Mouse (Mus musculus): Measurements from ENCODE around the gene Il5ra. TPM values are rescaled to one million over a fixed set of nuclear protein-coding genes. Genes with fewer than 3 reads are reported as not detected.

The Il5ra gene
- polyA plus RNA-seq, 1 experiment from 2014 or later, result not detected

DNA sequence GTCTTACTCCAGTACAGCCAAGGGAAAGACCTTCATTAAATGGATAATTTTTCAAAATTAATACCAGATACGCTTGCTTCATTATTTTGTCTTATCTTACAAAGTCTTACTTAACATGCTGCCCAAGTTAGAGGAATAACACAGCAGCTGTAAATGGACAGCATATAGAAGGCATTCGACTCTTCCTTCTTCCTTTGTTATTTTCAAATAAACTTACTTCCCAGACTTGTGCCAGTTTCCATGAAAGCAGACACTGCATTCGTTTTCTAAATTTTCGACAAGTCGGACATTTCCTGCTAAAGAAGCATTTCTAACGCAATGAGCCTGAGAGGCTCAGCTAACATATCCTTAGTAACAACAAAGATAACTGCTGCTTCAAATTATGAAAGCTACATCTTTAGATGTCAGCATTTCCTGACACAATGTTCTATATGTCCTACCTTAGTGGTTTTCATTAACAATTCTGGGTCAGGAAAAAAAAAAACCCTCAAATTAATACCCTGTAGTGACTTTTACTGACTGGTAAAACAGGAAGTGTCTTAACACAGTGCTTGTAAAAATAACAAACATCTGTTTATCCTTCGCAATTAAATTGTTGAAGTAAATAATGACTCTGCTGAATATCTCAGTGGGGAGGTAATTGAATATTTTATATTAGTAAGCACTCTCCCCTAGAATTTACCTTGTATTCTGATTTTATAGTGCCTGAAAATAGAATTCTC lies 3.0 kb downstream of the Il5ra start:
- Histone ChIP-seq H3K4me3 (ENCODE audit: low read length) (no peak overlapping the region), H3K27me3 (replicated peaks; ENCODE audit: control insufficient read depth, insufficient read depth, low read length) (no peaks in the 10 kb centered on the region), H3K4me2 (ENCODE audit: low read depth, low read length) (no peak overlapping the region), H3K27ac (ENCODE audit: low read length) (no peak overlapping the region), H3K36me3 (ENCODE audit: control insufficient read depth, insufficient read depth, low read length) (no peaks in the 10 kb centered on the region), H3K9me3 (ENCODE audit: control insufficient read depth, low read length) (no peaks in the 10 kb centered on the region), H3K9ac (ENCODE audit: low read depth, low read length) (no peak overlapping the region), H3K4me1 (ENCODE audit: control insufficient read depth, insufficient read depth, low read length) (no peaks in the 10 kb centered on the region)
- WGBS, result 71% methylated on average over 7 of the region's 7 CpGs
- no peak for ATAC-seq

DNA sequence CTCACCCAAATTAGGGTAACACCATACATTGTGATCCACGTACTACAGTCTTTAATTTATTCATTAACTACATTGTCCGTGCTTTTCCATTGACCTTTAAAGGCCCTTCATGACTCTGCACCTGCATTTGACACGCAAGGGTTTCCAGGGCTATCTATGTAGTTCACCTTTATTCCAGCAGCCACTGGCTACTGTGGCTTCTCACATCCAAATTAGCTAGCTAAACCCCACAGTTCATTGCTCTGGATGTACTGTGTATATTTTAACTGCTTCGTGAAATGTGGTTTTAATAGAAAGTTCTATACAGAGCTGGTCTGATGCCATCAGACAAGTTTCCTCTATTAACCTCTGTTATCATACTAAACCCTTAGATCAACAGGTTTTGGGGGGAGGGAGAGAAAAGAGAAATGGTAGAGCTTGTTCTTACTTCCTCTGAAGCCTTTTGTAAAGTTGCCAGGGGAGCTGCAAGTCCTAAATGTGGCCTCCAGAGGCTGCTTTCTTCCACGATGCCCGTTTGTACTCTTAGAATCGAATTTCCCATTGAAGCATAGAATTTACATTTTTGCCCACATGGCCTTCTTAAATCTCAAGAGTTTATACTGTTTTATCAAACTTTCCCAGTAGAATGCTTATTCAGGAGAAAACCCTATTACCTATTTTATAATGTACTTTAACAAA lies 5.1 kb downstream of the Il5ra start:
- no peaks in the 10 kb centered on the region for H3K27me3 ChIP-seq (replicated peaks; ENCODE audit: control insufficient read depth, insufficient read depth, low read length)
- no peak overlapping the region for H3K27ac ChIP-seq (ENCODE audit: low read length)
- H3K36me3 ChIP-seq (ENCODE audit: control insufficient read depth, insufficient read depth, low read length), result no peaks in the 10 kb centered on the region
- WGBS, result 77% methylated on average over 7 of the region's 7 CpGs
- no peak overlapping the region for H3K4me3 ChIP-seq (ENCODE audit: low read length)
- no peak overlapping the region for H3K4me2 ChIP-seq (ENCODE audit: low read depth, low read length)
- ATAC-seq, result no peak
- H3K9me3 ChIP-seq (ENCODE audit: control insufficient read depth, low read length), result no peaks in the 10 kb centered on the region
- no peaks in the 10 kb centered on the region for H3K4me1 ChIP-seq (ENCODE audit: control insufficient read depth, insufficient read depth, low read length)
- H3K9ac ChIP-seq (ENCODE audit: low read depth, low read length), result no peak overlapping the region

DNA sequence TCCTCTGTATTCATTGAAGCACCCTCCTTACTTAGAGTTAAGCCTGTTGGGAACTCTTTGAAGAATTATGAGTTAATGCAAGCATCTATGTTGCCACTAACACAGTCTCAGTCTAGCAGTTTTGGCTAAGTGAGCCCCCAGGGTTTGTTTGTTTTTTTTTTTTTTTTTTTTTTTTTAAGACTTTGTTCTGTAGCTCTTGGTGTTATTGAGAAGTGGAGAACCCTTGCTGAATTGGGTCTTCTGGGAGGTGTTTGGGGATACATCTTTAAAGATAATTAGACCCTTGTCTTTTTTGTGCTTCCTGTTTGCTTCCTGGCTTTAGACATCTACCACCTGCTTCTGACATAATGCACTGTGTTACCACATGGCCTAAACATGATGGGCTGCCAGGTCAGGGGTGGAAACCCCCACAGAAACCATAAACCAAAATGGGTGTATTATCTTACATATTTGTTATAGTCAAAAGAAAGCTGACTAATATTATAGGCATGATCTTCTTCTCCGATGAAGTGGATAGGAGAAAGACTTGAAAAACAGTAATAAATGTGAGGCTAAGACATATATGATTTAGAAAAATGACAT lies 8.5 kb downstream of the Il5ra start:
- Histone ChIP-seq H3K9me3 (ENCODE audit: control insufficient read depth, low read length) (no peaks in the 10 kb centered on the region), H3K4me1 (ENCODE audit: control insufficient read depth, insufficient read depth, low read length) (no peaks in the 10 kb centered on the region), H3K4me3 (ENCODE audit: low read length) (no peak overlapping the region), H3K27ac (ENCODE audit: low read length) (no peak overlapping the region), H3K36me3 (ENCODE audit: control insufficient read depth, insufficient read depth, low read length) (no peaks in the 10 kb centered on the region), H3K9ac (ENCODE audit: low read depth, low read length) (no peak overlapping the region), H3K27me3 (replicated peaks; ENCODE audit: control insufficient read depth, insufficient read depth, low read length) (no peaks in the 10 kb centered on the region), H3K4me2 (ENCODE audit: low read depth, low read length) (no peak overlapping the region)
- WGBS, result 92% methylated on average over 1 of the region's 1 CpGs
- ATAC-seq, result no peak

DNA sequence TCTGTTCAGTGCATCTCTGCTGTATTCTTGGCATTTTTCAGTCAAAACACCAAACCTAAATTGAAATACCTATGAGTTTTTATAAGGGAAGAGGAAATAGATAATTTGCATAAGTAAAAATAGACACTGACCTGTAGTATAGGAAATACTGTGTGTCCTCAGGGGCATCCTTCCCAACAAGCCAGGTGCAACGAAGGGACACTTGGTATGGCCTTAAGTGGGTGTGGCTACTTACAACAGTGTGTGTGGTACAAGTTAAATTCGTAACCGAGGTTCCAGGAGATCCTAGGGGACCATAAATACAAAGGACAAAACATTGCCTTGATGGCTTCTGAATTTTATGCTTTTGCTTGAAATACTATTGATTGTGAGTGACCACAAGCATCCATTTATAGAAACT lies 10.6 kb downstream of the Il5ra start:
- Histone ChIP-seq H3K27ac (ENCODE audit: low read length) (no peak overlapping the region), H3K9me3 (ENCODE audit: control insufficient read depth, low read length) (no peaks in the 10 kb centered on the region), H3K4me1 (ENCODE audit: control insufficient read depth, insufficient read depth, low read length) (no peaks in the 10 kb centered on the region), H3K4me3 (ENCODE audit: low read length) (no peak overlapping the region), H3K36me3 (ENCODE audit: control insufficient read depth, insufficient read depth, low read length) (no peaks in the 10 kb centered on the region), H3K27me3 (replicated peaks; ENCODE audit: control insufficient read depth, insufficient read depth, low read length) (no peaks in the 10 kb centered on the region), H3K4me2 (ENCODE audit: low read depth, low read length) (no peak overlapping the region), H3K9ac (ENCODE audit: low read depth, low read length) (no peak overlapping the region)
- no peak for ATAC-seq
- WGBS, result 80% methylated on average over 3 of the region's 3 CpGs

DNA sequence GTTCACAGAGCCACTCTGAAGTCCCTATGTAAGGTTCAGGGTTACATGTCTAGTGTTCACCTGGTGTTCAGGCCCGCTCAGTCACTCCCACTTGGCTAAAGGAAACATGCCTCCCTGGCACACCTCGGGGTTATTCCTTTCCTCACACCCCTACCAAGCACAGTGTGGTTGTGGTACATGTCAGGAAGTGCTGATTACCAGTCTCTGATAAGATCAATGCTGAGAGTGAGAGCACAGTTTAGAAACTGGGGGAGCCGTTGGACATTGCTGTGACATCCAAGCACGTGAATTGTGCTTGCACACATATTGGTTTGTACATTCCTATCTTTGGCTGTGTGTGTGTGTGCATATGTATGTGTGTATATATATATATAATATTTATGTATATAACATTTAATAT lies 16.3 kb downstream of the Il5ra start:
- no peaks in the 10 kb centered on the region for H3K4me1 ChIP-seq (ENCODE audit: control insufficient read depth, insufficient read depth, low read length)
- no peak overlapping the region for H3K4me2 ChIP-seq (ENCODE audit: low read depth, low read length)
- no peak for ATAC-seq
- no peak overlapping the region for H3K27ac ChIP-seq (ENCODE audit: low read length)
- no peak overlapping the region for H3K9ac ChIP-seq (ENCODE audit: low read depth, low read length)
- H3K27me3 ChIP-seq (replicated peaks; ENCODE audit: control insufficient read depth, insufficient read depth, low read length), result no peaks in the 10 kb centered on the region
- WGBS, result 73% methylated on average over 4 of the region's 4 CpGs
- no peak overlapping the region for H3K4me3 ChIP-seq (ENCODE audit: low read length)
- no peaks in the 10 kb centered on the region for H3K36me3 ChIP-seq (ENCODE audit: control insufficient read depth, insufficient read depth, low read length)
- no peaks in the 10 kb centered on the region for H3K9me3 ChIP-seq (ENCODE audit: control insufficient read depth, low read length)

DNA sequence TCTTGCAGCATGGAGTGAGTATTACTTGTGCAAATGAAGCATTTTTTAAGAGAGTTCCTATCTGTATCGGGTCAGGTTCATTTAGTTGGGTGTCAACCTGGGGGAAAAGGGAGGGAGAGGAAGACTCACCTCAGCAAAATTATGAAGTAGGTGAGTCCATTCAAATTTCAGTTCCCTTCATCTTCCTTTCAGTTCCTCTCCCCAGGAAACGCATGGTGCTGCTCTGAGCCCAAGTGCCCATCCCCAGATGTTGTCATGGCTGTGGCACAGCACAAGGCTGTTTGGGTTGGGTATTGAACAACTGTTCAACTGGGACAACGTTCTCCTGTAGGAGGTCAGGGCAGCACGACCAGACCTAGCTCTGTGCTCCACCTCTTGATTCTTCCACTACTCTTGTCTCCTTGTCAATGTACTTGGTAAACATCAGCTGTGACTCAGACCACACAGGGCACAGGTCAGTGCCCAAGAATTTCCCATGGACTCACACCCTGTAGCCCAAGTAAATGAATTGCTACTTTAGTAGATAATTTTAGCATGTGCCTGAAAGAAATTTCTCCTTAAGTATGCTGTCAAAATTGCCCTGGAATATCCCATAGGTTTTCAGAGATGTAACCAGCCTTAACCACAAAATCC lies 19.0 kb downstream of the Il5ra start:
- Histone ChIP-seq H3K9me3 (ENCODE audit: control insufficient read depth, low read length) (no peaks in the 10 kb centered on the region), H3K4me3 (ENCODE audit: low read length) (no peak overlapping the region), H3K36me3 (ENCODE audit: control insufficient read depth, insufficient read depth, low read length) (no peaks in the 10 kb centered on the region), H3K4me1 (ENCODE audit: control insufficient read depth, insufficient read depth, low read length) (no peaks in the 10 kb centered on the region), H3K9ac (ENCODE audit: low read depth, low read length) (no peak overlapping the region), H3K4me2 (ENCODE audit: low read depth, low read length) (no peak overlapping the region), H3K27me3 (replicated peaks; ENCODE audit: control insufficient read depth, insufficient read depth, low read length) (no peaks in the 10 kb centered on the region), H3K27ac (ENCODE audit: low read length) (no peak overlapping the region)
- 74% methylated on average over 4 of the region's 4 CpGs for WGBS
- ATAC-seq, result no peak

DNA sequence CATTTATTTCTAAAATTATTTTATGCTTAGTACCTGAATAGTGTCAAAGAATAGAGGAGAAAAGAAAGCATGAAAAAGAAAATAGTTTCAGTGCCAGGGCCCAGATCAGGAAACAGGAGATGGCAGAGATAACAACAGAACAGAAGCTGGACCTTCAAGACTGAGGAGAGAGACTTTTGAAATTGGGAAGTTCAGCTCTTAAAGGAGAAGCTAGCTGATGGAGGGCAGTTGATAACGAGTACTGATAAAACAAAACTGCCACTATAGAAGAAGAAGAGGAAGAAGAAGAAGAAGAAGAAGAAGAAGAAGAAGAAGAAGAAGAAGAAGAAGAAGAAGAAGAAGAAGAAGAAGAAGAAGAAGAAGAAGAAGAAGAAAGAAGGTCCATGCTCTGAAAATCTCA lies 21.1 kb downstream of the Il5ra start:
- no peaks in the 10 kb centered on the region for H3K9me3 ChIP-seq (ENCODE audit: control insufficient read depth, low read length)
- H3K9ac ChIP-seq (ENCODE audit: low read depth, low read length), result no peak overlapping the region
- H3K4me1 ChIP-seq (ENCODE audit: control insufficient read depth, insufficient read depth, low read length), result no peaks in the 10 kb centered on the region
- H3K4me2 ChIP-seq (ENCODE audit: low read depth, low read length), result no peak overlapping the region
- no peaks in the 10 kb centered on the region for H3K27me3 ChIP-seq (replicated peaks; ENCODE audit: control insufficient read depth, insufficient read depth, low read length)
- no peaks in the 10 kb centered on the region for H3K36me3 ChIP-seq (ENCODE audit: control insufficient read depth, insufficient read depth, low read length)
- no peak overlapping the region for H3K4me3 ChIP-seq (ENCODE audit: low read length)
- ATAC-seq, result no peak
- 74% methylated on average over 1 of the region's 1 CpGs for WGBS
- no peak overlapping the region for H3K27ac ChIP-seq (ENCODE audit: low read length)

DNA sequence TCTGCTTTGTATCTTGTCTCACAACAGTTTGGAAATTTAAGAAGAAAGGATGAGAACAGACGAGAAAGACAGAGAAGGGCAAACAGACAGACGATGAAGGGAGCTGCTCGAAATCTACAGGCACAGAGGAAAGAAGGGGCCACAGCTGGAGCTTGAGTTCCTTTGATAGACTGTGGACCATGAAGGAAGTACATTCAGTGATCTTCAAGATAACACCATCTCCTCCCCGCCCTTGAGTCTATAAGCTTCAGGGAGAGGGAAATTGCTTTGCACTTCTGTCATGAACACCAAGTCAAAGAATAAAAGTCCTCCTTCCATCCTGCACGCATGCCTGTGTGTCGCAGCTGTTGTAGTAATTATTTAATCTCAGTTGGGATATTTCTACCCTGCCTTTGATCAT lies 22.8 kb downstream of the Il5ra start:
- Histone ChIP-seq H3K27ac (ENCODE audit: low read length) (no peak overlapping the region), H3K4me2 (ENCODE audit: low read depth, low read length) (no peak overlapping the region), H3K9ac (ENCODE audit: low read depth, low read length) (no peak overlapping the region), H3K36me3 (ENCODE audit: control insufficient read depth, insufficient read depth, low read length) (no peaks in the 10 kb centered on the region), H3K4me1 (ENCODE audit: control insufficient read depth, insufficient read depth, low read length) (no peaks in the 10 kb centered on the region), H3K27me3 (replicated peaks; ENCODE audit: control insufficient read depth, insufficient read depth, low read length) (no peaks in the 10 kb centered on the region), H3K4me3 (ENCODE audit: low read length) (no peak overlapping the region), H3K9me3 (ENCODE audit: control insufficient read depth, low read length) (no peaks in the 10 kb centered on the region)
- 79% methylated on average over 6 of the region's 6 CpGs for WGBS
- no peak for ATAC-seq

DNA sequence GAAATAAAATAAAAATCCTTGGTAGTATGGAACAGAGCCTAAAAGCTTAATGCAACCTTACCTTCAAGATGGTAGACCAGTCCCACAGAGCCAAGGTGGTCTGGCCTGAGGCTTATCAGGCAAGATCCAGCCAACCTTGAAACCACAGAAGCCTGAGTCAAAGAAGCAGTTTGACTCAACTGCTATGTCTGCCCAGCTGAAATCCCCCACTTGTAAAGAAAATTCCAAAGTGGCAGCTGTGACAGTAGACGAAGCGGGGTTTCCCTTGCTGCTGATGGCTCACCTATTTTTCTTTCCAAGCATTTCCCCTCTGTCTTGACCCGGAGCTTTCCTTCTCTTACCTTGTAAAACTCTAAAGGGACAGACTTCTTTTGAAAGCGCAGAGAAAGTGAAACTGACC lies 23.2 kb downstream of the Il5ra start:
- no peaks in the 10 kb centered on the region for H3K27me3 ChIP-seq (replicated peaks; ENCODE audit: control insufficient read depth, insufficient read depth, low read length)
- no peak overlapping the region for H3K27ac ChIP-seq (ENCODE audit: low read length)
- H3K4me1 ChIP-seq (ENCODE audit: control insufficient read depth, insufficient read depth, low read length), result no peaks in the 10 kb centered on the region
- ATAC-seq, result no peak
- no peaks in the 10 kb centered on the region for H3K36me3 ChIP-seq (ENCODE audit: control insufficient read depth, insufficient read depth, low read length)
- 82% methylated on average over 4 of the region's 4 CpGs for WGBS
- H3K4me3 ChIP-seq (ENCODE audit: low read length), result no peak overlapping the region
- no peak overlapping the region for H3K4me2 ChIP-seq (ENCODE audit: low read depth, low read length)
- H3K9ac ChIP-seq (ENCODE audit: low read depth, low read length), result no peak overlapping the region
- H3K9me3 ChIP-seq (ENCODE audit: control insufficient read depth, low read length), result no peaks in the 10 kb centered on the region

All from intestine, embryonic 16.5 days (tissue).